Mouse (Mus musculus): ENCODE measurements around the gene Atf5. TPM values are rescaled to one million over a fixed set of nuclear protein-coding genes. Genes with fewer than 3 reads are reported as not detected.

Gene Atf5
- polyA plus RNA-seq, 1 experiment = 9.6 TPM

DNA sequence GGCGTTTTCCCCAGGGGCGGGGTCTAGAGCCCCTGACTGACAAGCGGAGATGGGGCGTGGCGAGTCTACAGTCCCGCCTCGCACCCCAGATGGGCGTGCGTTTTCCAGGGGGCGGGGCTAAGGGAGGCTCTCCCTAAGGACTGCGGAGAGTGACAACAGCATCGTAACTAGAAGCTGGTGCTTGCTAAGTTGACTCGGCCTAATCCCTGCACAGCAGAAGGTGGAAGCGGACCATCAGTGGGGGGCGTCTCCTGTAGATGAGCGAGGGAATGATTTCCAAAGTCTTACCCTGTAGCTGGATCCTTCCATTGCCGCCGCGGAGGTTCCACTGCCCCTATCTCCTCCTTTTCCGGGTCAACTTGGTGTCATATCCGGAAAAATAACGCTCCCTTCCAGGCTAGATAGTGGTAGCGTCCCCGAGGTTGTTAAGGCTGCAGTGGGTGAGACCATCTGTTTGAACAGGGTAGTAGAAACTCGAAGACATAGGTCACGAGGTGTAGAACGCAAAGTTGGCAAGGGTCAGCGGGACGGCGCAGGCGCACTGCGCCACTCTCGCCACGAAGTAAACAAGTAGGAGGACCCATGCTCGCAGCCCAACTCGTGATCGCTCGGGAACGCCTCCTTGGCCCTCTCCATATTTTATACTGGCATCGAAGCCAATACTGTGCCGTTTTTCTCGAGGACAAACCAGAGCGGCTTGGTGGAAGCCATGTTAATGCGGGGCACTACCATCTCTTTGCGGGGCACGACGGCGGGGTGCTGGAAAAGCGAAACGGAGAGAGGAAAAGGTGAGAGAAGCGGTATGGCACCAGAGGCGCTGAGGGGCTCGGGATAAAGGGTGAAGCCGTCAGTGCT, 32.3 kb upstream of the Atf5 start, which contains the start of the genes Akt1s1 and Tbc1d17:
TSS of gene Akt1s1 (plus strand) at position 431 of the 855 bp plus-strand sequence.
TSS of gene Tbc1d17 (minus strand) at position 519 of the 855 bp plus-strand sequence.
- H3K9ac ChIP-seq (ENCODE audit: low read depth, poor library complexity, severe bottlenecking) = peak within 1 kb of the TSS; percentile 69
- H3K27me3 ChIP-seq (ENCODE audit: control insufficient read depth, insufficient read depth, low read length, poor library complexity, severe bottlenecking) = no peaks in the 10 kb centered on the region
- H3K27ac ChIP-seq (ENCODE audit: insufficient read depth, low read length) = peak within 1 kb of the TSS; percentile 77
- H3K9me3 ChIP-seq (replicated peaks; ENCODE audit: control insufficient read depth, insufficient read depth, low read length, poor library complexity, severe bottlenecking) = no peaks in the 10 kb centered on the region
- H3K36me3 ChIP-seq (ENCODE audit: control insufficient read depth, insufficient read depth, low read length, poor library complexity, severe bottlenecking) = no peaks in the 10 kb centered on the region; the same call in 1 of the 2 replicates
- no peaks in the 10 kb centered on the region for H3K4me1 ChIP-seq (ENCODE audit: control insufficient read depth, insufficient read depth, low read length)
- TF ChIP-seq EP300 (IDR thresholded peaks at IDR 0.05; ENCODE audit: insufficient read depth, low read depth, low read length) = no peak; the same call in 1 of the 2 replicates
- TF ChIP-seq POLR2A (IDR thresholded peaks at IDR 0.05; ENCODE audit: insufficient read depth, low read length) = peak; percentile 56
- H3K4me3 ChIP-seq (ENCODE audit: low read depth, low read length) = peak within 1 kb of the TSS; percentile 88

DNA sequence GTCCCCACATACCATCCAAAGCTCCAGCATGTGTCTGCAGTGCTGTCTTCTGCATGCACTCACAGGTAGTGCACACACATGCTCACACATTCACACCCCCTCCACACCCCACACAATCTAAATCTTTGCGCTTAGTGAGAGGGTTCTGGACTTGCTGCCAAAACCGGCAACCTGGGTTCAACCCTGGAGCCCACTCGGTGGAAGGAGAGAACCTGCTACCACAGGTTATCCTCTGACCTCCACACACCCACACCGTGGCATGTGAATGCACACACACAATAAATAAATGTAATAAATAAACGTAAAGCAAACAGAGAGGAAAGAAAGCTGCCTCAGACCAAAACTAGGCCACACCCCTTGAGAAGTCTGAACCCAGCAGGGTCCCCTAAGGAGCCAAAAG, 31.3 kb upstream of the Atf5 start:
- TF ChIP-seq CTCF (IDR thresholded peaks at IDR 0.05; ENCODE audit: low read depth, low read length) (no peak), POLR2A (IDR thresholded peaks at IDR 0.05; ENCODE audit: insufficient read depth, low read length) (no peak), EP300 (IDR thresholded peaks at IDR 0.05; ENCODE audit: insufficient read depth, low read depth, low read length) (no peak)
- H3K36me3 ChIP-seq (ENCODE audit: control insufficient read depth, insufficient read depth, low read length, poor library complexity, severe bottlenecking) = no peaks in the 10 kb centered on the region; the same call in none of the 2 replicates
- H3K27me3 ChIP-seq (ENCODE audit: control insufficient read depth, insufficient read depth, low read length, poor library complexity, severe bottlenecking) = no peaks in the 10 kb centered on the region
- H3K27ac ChIP-seq (ENCODE audit: insufficient read depth, low read length) = no peak overlapping the region
- no peaks in the 10 kb centered on the region for H3K9me3 ChIP-seq (replicated peaks; ENCODE audit: control insufficient read depth, insufficient read depth, low read length, poor library complexity, severe bottlenecking)
- H3K4me3 ChIP-seq (ENCODE audit: low read depth, low read length) = peak overlapping the region; percentile 73
- H3K9ac ChIP-seq (ENCODE audit: low read depth, poor library complexity, severe bottlenecking) = no peak overlapping the region
- H3K4me1 ChIP-seq (ENCODE audit: control insufficient read depth, insufficient read depth, low read length) = no peaks in the 10 kb centered on the region

GRCm38 (mm10) chr7:44846804-44847203, 30.3 kb upstream of the Atf5 start:
- Histone ChIP-seq H3K27ac (ENCODE audit: insufficient read depth, low read length) (no peak overlapping the region), H3K36me3 (ENCODE audit: control insufficient read depth, insufficient read depth, low read length, poor library complexity, severe bottlenecking) (peaks cover 2% of the 10 kb centered on the region), H3K9ac (ENCODE audit: low read depth, poor library complexity, severe bottlenecking) (no peak overlapping the region), H3K27me3 (ENCODE audit: control insufficient read depth, insufficient read depth, low read length, poor library complexity, severe bottlenecking) (no peaks in the 10 kb centered on the region), H3K9me3 (replicated peaks; ENCODE audit: control insufficient read depth, insufficient read depth, low read length, poor library complexity, severe bottlenecking) (no peaks in the 10 kb centered on the region), H3K4me1 (ENCODE audit: control insufficient read depth, insufficient read depth, low read length) (no peaks in the 10 kb centered on the region), H3K4me3 (ENCODE audit: low read depth, low read length) (no peak overlapping the region)
- TF ChIP-seq EP300 (IDR thresholded peaks at IDR 0.05; ENCODE audit: insufficient read depth, low read depth, low read length) (no peak), POLR2A (IDR thresholded peaks at IDR 0.05; ENCODE audit: insufficient read depth, low read length) (no peak), CTCF (IDR thresholded peaks at IDR 0.05; ENCODE audit: low read depth, low read length) (no peak)

- no peaks in the 10 kb centered on the region for H3K27me3 ChIP-seq (ENCODE audit: control insufficient read depth, insufficient read depth, low read length, poor library complexity, severe bottlenecking)
- H3K27ac ChIP-seq (ENCODE audit: insufficient read depth, low read length) = no peak overlapping the region
- H3K4me3 ChIP-seq (ENCODE audit: low read depth, low read length) = no peak overlapping the region
- peaks cover 2% of the 10 kb centered on the region for H3K36me3 ChIP-seq (ENCODE audit: control insufficient read depth, insufficient read depth, low read length, poor library complexity, severe bottlenecking)
- no peaks in the 10 kb centered on the region for H3K9me3 ChIP-seq (replicated peaks; ENCODE audit: control insufficient read depth, insufficient read depth, low read length, poor library complexity, severe bottlenecking)
- no peak overlapping the region for H3K9ac ChIP-seq (ENCODE audit: low read depth, poor library complexity, severe bottlenecking)
- no peak for TF ChIP-seq POLR2A (IDR thresholded peaks at IDR 0.05; ENCODE audit: insufficient read depth, low read length)
- no peak for TF ChIP-seq EP300 (IDR thresholded peaks at IDR 0.05; ENCODE audit: insufficient read depth, low read depth, low read length)
- no peak for TF ChIP-seq CTCF (IDR thresholded peaks at IDR 0.05; ENCODE audit: low read depth, low read length)
- no peaks in the 10 kb centered on the region for H3K4me1 ChIP-seq (ENCODE audit: control insufficient read depth, insufficient read depth, low read length)
Observed at GRCm38 (mm10) chr7:44845006-44845405, 28.5 kb upstream of the Atf5 start.

DNA sequence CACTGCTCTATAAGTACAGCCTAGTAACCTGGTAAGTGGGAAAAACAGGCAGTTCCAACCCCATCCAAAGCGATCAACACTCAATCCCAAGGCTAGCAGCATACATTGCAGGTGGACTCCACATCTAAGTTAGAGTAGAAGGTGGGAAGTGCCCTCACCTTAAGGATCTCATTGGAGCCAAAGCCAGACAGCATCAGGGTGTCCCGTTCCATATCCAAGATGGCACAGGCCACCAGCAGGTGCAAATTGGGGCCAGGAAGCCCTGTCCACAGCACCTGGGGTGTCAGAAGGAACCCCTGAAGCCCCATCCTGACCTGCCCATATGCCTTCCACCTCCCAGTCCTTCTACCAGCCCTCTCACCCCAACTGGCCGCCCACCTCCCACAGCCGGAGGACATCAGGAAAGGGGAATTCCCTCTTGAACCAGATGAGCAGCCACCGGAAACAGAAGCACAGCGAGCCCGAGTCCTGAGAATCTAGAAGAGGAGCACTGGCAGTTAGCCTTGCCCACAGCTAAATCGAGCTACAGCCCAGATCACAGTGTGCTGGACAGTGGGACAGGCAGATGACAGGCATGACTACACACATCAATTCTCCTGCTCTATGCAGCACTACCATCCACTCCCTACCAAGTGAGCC, 25.5 kb upstream of the Atf5 start:
- Histone ChIP-seq H3K4me1 (ENCODE audit: control insufficient read depth, insufficient read depth, low read length) (no peaks in the 10 kb centered on the region), H3K36me3 (ENCODE audit: control insufficient read depth, insufficient read depth, low read length, poor library complexity, severe bottlenecking) (peaks cover 2% of the 10 kb centered on the region), H3K4me3 (ENCODE audit: low read depth, low read length) (no peak overlapping the region)

More for the DNA sequence above, 25.5 kb upstream of the Atf5 start:
- no peaks in the 10 kb centered on the region for H3K27me3 ChIP-seq (ENCODE audit: control insufficient read depth, insufficient read depth, low read length, poor library complexity, severe bottlenecking)
- no peak overlapping the region for H3K9ac ChIP-seq (ENCODE audit: low read depth, poor library complexity, severe bottlenecking)
- TF ChIP-seq POLR2A (IDR thresholded peaks at IDR 0.05; ENCODE audit: insufficient read depth, low read length) = no peak
- TF ChIP-seq EP300 (IDR thresholded peaks at IDR 0.05; ENCODE audit: insufficient read depth, low read depth, low read length) = no peak
- TF ChIP-seq CTCF (IDR thresholded peaks at IDR 0.05; ENCODE audit: low read depth, low read length) = no peak
- no peak overlapping the region for H3K27ac ChIP-seq (ENCODE audit: insufficient read depth, low read length)
- H3K9me3 ChIP-seq (replicated peaks; ENCODE audit: control insufficient read depth, insufficient read depth, low read length, poor library complexity, severe bottlenecking) = no peaks in the 10 kb centered on the region
